Mouse (Mus musculus) heart, postnatal 10 days (tissue): Measurements from ENCODE around the gene Zfp385b. TPM values are rescaled to one million over a fixed set of nuclear protein-coding genes. Genes with fewer than 3 reads are reported as not detected.

Experiments used
- DNase-seq, 2 experiments: peaks; one replicate each; pipeline ENCODE4 v3.0.0; 2021
- intact Hi-C: fragments of 180-260 bp; cut with DNase I; formaldehyde crosslinking; loops from one replicate; pipeline ENCODE4 v1.15.1; 2025
- total RNA-seq, 2 experiments: library from RNA; stranded (reverse); gene quantifications; 2 replicates each; pipeline ENCODE4 v1.2.3; 2021

The Zfp385b gene
- total RNA-seq, 2 experiments from 2014 or later, result 6.7 to 7.1 TPM

DNA sequence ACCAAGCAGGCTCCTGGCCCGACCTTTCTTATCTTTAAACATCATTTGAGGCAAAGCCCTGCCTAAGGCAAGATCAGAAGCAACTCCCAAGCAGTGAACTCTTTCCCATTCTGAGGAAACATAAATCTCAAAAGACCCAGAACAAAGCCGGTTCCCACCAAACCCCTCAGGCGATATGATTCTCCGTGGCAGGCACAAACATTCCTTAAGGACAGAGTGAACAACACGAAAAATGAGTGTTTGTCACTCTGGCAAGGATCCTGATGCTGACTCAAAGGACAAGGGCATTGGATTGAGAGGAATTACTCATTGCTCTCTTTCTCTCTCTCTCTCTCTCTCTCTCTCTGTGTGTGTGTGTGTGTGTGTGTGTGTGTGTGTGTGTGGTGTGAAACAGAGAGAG, 105.6 kb downstream of the Zfp385b start:
- intact Hi-C loops, result no loop called here
- no peak for DNase-seq

- no peak for DNase-seq
- intact Hi-C loops, result loop anchor here (2.0 kb wide), 1 partner anchor 325 kb away; no protein-coding TSS in a partner anchor
These were observed 107.7 kb downstream of the Zfp385b start for GRCm38 (mm10) chr2:77711751-77712150.

GRCm38 (mm10) chr2:77709206-77709794, 110.1 kb downstream of the Zfp385b start:
- intact Hi-C loops, result loop anchor here (1.0 to 10.0 kb wide), 5 partner anchors 253 to 844 kb away; no protein-coding TSS in a partner anchor
- peak; percentile 44 to 52 for DNase-seq

- intact Hi-C loops, result loop anchor here (5.0 to 10.0 kb wide), 3 partner anchors 365 to 842 kb away; no protein-coding TSS in a partner anchor
- DNase-seq, result no peak
These were observed 112.3 kb downstream of the Zfp385b start for GRCm38 (mm10) chr2:77707138-77707537.

- no peak for DNase-seq
- intact Hi-C loops, result loop anchor here (5.0 to 10.0 kb wide), 3 partner anchors 363 to 841 kb away; no protein-coding TSS in a partner anchor
These were observed 114.0 kb downstream of the Zfp385b start for GRCm38 (mm10) chr2:77705476-77705875.

- peak in 1 of 2 experiments; percentile 15 for DNase-seq
- intact Hi-C loops, result loop anchor here (10.0 kb wide), 2 partner anchors 448 to 838 kb away; no protein-coding TSS in a partner anchor
These were observed 116.4 kb downstream of the Zfp385b start for GRCm38 (mm10) chr2:77703080-77703479.

GRCm38 (mm10) chr2:77691174-77691573, 128.3 kb downstream of the Zfp385b start:
- no peak for DNase-seq
- intact Hi-C loops, result no loop called here

- intact Hi-C loops, result no loop called here
- no peak for DNase-seq
These were observed 129.1 kb downstream of the Zfp385b start for GRCm38 (mm10) chr2:77690316-77690715.

GRCm38 (mm10) chr2:77688651-77689050, 130.8 kb downstream of the Zfp385b start:
- intact Hi-C loops, result no loop called here

GRCm38 (mm10) chr2:77684088-77684487, 135.4 kb downstream of the Zfp385b start:
- intact Hi-C loops, result no loop called here
- DNase-seq, result no peak

More at GRCm38 (mm10) chr2:77688651-77689050, 130.8 kb downstream of the Zfp385b start:
- DNase-seq, result no peak

DNA sequence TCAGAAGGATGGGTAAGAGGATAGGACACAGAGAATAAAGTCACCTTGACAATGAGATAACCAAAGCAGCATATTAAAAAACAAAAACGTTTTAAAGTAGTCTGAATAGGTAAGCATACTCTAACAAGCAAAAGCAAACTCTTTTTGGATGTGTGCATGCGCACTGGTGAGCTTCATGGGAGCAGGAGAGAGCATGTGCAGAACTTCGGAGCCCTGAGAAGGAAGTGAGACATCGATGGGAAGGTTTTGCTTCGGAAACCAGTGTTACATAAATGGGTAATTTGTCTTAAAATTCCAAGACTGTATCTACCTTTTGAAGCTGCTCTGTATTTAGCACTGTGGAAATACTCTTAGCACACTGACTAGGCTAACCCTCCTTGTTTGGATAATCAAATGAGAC, 137.2 kb downstream of the Zfp385b start:
- intact Hi-C loops, result no loop called here
- no peak for DNase-seq

DNA sequence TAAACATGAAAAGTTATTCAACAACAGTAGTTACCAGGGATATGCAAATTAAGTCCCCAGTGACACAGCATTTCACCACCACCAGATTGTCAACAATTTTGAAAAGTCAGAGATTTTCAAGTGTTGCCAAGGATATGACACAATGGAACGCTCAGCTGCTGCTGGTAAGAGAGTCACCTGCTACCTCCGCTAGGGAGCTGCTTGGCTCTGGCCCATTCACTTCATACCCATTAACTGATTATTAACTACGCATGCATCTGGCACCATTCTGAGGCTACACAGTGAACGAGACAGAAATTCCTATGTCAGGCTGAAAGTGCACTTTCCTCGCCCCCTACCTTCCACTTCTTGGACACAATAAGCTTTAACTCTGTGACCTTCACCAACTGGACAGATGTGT, 137.7 kb downstream of the Zfp385b start:
- intact Hi-C loops, result no loop called here
- DNase-seq, result no peak

DNA sequence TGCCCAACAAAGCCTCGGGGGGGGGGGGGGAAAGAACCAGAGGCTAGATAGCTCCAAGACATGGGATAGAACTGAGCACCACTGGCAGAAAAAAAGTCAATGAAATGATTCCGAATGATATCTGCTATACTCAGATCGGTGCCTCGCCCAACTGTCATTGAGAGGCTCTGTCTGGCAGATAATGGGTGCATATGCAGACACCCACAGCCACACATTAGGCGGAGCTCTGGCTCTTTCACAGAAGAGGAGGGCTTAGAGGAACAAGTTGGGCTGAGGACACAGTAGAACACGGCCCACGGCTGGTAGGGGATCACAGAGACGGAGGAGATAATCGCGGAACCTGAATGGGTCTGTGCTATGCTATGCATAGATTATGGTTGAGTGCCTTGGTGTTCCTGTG, 145.7 kb downstream of the Zfp385b start:
- intact Hi-C loops, result no loop called here

GRCm38 (mm10) chr2:77672215-77672905, 147.1 kb downstream of the Zfp385b start:
- DNase-seq, result no peak
- intact Hi-C loops, result no loop called here

More for the DNA sequence above, 145.7 kb downstream of the Zfp385b start:
- no peak for DNase-seq

DNA sequence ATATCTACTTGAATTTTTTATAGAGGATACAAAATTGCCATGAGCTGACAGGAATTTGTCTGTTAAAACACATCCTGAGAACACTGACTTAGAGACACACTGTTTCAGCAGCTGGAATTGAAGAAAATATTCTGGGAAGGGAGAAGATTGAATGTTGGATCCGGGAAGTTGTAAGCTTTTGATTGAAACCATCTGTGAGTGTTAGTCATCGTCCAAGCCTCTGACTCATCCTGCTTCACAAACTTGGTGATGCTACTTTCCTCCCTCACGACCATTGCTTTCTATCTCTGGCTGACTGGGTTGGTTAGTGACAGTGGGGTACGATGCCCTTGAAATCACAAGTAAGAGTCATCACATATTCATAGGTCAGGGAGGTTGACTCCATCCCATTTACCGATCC, 157.3 kb downstream of the Zfp385b start:
- intact Hi-C loops, result no loop called here
- DNase-seq, result peak; percentile 32 to 42

- DNase-seq, result no peak
- intact Hi-C loops, result no loop called here
These were observed 165.8 kb downstream of the Zfp385b start for GRCm38 (mm10) chr2:77653686-77654085.

- intact Hi-C loops, result no loop called here
- no peak for DNase-seq
These were observed 177.8 kb downstream of the Zfp385b start for GRCm38 (mm10) chr2:77641521-77642170.

- intact Hi-C loops, result no loop called here
- DNase-seq, result no peak
These were observed 179.4 kb downstream of the Zfp385b start for GRCm38 (mm10) chr2:77639993-77640392.

DNA sequence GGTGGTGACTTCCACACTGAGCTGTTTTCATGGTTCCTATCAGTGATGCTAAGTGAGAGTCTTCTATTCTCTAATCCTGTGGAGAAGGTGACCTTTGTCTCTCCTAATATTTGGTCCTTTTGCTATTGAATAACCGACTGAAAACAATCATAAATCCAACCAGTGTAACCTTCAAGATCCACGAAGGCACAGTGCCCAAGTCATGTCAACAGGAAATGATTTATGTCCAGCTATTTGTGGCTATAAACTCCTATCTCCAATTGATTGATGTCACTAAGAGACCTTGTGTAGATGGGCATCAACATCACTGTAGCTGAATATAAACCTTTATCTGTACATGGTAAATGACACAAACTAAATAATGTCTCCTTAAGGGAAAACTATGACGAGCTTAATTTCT, 187.8 kb downstream of the Zfp385b start:
- intact Hi-C loops, result no loop called here
- DNase-seq, result no peak

DNA sequence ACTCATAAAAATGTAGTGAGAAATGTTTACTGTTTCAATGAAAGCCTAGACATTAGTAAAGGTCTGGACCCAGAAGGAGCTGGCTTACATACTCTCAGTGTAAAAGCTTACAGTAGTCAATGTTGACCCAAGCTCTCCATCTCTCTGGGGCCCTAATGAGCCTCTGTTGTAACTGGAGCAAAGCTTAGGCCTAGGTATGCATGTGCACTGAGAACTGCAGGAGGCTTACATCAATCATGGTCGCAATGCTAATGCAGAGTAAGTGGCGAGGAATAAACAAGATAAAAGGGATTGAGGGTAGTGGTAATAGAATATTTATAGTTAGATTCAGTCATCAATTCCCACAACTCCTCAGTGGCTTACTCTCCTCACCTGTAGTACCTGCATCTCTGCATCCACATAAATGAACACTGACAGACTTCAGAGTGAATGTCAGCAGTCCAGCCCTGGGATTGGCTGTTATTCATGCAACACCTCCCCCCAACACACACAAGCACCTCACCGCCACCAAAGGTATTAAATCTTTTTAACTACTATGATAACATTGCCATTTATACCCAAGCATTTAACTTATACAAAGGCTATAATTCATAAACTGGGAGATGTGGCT, 191.7 kb downstream of the Zfp385b start:
- DNase-seq, result no peak
- intact Hi-C loops, result no loop called here

DNA sequence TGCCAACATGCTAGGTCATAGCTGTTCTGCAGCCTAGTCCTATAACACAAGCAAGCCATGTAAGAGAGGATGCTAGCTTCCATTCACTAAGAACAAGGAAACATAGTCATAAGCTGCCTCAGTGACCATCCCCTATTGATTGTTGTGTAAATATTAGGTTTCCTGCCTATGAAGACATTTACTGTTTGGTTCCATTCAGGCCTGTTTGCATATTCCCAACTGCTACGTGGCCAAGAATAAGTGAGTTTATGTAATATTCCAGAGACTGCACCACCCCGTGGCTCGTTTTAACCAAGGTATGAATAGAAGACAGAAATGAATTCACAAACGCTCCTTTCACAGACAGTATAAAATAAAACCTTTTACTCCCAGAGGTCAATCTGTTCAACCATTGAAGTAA, 200.8 kb downstream of the Zfp385b start:
- intact Hi-C loops, result no loop called here
- no peak for DNase-seq
